Mouse (Mus musculus) ES-E14 (cell line): ENCODE results near the gene Syt15.

Experiments
- CHD2 ChIP-seq: IDR thresholded peaks from 2 replicates; pipeline ENCODE4 v1.6.1; 2014; ENCODE audit warnings: mild to moderate bottlenecking, low read depth, low read length, inconsistent platforms
- HCFC1 ChIP-seq: IDR thresholded peaks from 2 replicates; pipeline ENCODE4 v1.6.1; 2012; ENCODE audit warnings: low read length, inconsistent platforms, borderline replicate concordance; ENCODE audit not compliant: insufficient read depth
- MAFK ChIP-seq: IDR thresholded peaks from 2 replicates; pipeline ENCODE4 v1.6.1; 2014; ENCODE audit warnings: mild to moderate bottlenecking, low read depth, low read length, inconsistent platforms; ENCODE audit not compliant: insufficient read depth
- ZC3H11A ChIP-seq: IDR thresholded peaks from 2 replicates; pipeline ENCODE4 v1.6.1; 2012; ENCODE audit warnings: low read depth, mild to moderate bottlenecking, inconsistent platforms, low read length, borderline replicate concordance
- ZNF384 ChIP-seq: IDR thresholded peaks from 2 replicates; pipeline ENCODE4 v1.6.1; 2012; ENCODE audit warnings: low read depth, low read length, inconsistent platforms

- TF ChIP-seq MAFK (no peak), CHD2 (no peak), ZC3H11A (no peak), HCFC1 (no peak), ZNF384 (no peak)
Measured at GRCm38 (mm10) chr14:34183101-34183500, 36.3 kb upstream of the Syt15 start.
